Mouse (Mus musculus): ENCODE results near the gene Usp31. TPM values are rescaled to one million over a fixed set of nuclear protein-coding genes. Genes with fewer than 3 reads are reported as not detected.

The Usp31 gene
- polyA plus RNA-seq, 1 experiment from 2014 or later, result 3.5 TPM

DNA sequence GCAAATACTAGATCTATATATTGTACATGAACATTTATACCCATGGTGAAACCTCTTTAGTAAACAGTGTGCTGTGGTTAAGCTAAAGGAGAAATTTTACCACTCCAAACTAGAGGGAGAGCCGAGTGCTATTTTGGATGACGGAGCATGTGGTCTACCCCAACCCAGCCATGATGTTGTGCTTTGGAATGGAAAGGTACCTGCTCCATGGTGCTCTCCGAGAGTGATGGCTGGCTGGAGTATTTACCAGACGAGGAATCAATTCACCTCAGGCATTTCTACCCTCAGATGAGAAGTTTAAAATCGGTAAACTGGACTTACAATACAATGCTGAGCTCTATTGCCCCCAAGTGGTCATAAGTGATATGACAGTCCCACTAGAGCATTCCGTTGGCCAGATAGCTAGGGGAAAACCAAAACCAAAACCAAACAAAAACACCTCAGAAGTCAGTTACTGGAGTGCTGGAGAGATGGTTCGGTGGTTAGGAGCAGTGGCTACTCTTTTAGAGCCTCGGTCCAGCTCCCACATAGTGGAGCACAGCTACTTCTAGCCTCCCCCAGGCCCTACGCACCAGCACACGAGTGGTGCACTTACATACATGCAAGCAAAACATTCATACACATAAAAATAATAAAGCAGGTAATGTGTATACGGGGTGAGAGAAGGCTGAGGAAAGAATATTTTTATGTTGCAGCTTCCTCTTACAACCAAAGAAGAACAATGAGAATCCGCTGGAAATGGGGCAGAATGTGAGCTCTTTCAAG is 65.9 kb downstream of the Usp31 start:
- Histone ChIP-seq H3K9me3 (ENCODE audit: control insufficient read depth, low read depth, low read length) (no peaks in the 10 kb centered on the region), H3K4me2 (replicated peaks; ENCODE audit: low read depth, low read length) (no peak overlapping the region), H3K27ac (ENCODE audit: low read length) (no peak overlapping the region), H3K4me3 (ENCODE audit: low read depth, low read length) (no peak overlapping the region), H3K9ac (replicated peaks; ENCODE audit: low read depth, low read length) (no peak overlapping the region), H3K27me3 (ENCODE audit: control insufficient read depth, insufficient read depth, low read length) (no peaks in the 10 kb centered on the region), H3K36me3 (ENCODE audit: control insufficient read depth, insufficient read depth, low read length) (no peaks in the 10 kb centered on the region), H3K4me1 (ENCODE audit: control insufficient read depth, insufficient read depth, low read length) (no peaks in the 10 kb centered on the region)
- no peak for ATAC-seq (ENCODE audit: insufficient number of reproducible peaks, insufficient read depth, low FRiP score, low read depth)
- 52% methylated on average over 12 of the region's 12 CpGs for WGBS

DNA sequence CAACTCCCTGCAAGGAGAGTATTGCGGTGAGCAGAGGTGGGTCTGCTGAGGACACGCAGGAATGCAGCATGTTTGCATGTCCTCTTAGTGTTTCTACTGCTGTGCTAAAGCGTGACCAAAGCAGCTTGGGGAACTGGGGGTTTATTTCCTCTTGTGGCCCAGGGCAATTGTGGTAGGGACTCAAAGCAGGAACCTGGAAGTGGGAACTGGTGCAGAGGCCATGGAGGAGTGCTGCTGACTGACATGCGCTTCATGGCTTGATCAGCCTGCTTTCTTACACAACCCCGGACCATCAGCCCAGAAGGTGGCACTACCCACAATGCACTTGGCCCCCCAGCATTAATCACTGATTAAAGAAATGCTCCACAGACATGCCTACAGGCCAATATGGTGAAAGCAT is 70.3 kb downstream of the Usp31 start:
- 84% methylated on average over 5 of the region's 5 CpGs for WGBS

GRCm38 (mm10) chr7:121634236-121634635 is 72.8 kb downstream of the Usp31 start:
- Histone ChIP-seq H3K4me1 (ENCODE audit: control insufficient read depth, insufficient read depth, low read length) (no peaks in the 10 kb centered on the region), H3K27me3 (ENCODE audit: control insufficient read depth, insufficient read depth, low read length) (no peaks in the 10 kb centered on the region), H3K9ac (replicated peaks; ENCODE audit: low read depth, low read length) (no peak overlapping the region), H3K4me3 (ENCODE audit: low read depth, low read length) (no peak overlapping the region), H3K27ac (ENCODE audit: low read length) (no peak overlapping the region), H3K9me3 (ENCODE audit: control insufficient read depth, low read depth, low read length) (no peaks in the 10 kb centered on the region), H3K4me2 (replicated peaks; ENCODE audit: low read depth, low read length) (no peak overlapping the region), H3K36me3 (ENCODE audit: control insufficient read depth, insufficient read depth, low read length) (no peaks in the 10 kb centered on the region)
- ATAC-seq (ENCODE audit: insufficient number of reproducible peaks, insufficient read depth, low FRiP score, low read depth), result no peak
- WGBS, result 79% methylated on average over 3 of the region's 3 CpGs

More for the DNA sequence above, 70.3 kb downstream of the Usp31 start:
- Histone ChIP-seq H3K27ac (ENCODE audit: low read length) (no peak overlapping the region), H3K36me3 (ENCODE audit: control insufficient read depth, insufficient read depth, low read length) (no peaks in the 10 kb centered on the region), H3K4me2 (replicated peaks; ENCODE audit: low read depth, low read length) (no peak overlapping the region), H3K27me3 (ENCODE audit: control insufficient read depth, insufficient read depth, low read length) (no peaks in the 10 kb centered on the region), H3K4me1 (ENCODE audit: control insufficient read depth, insufficient read depth, low read length) (no peaks in the 10 kb centered on the region), H3K9ac (replicated peaks; ENCODE audit: low read depth, low read length) (no peak overlapping the region), H3K9me3 (ENCODE audit: control insufficient read depth, low read depth, low read length) (no peaks in the 10 kb centered on the region), H3K4me3 (ENCODE audit: low read depth, low read length) (no peak overlapping the region)
- no peak for ATAC-seq (ENCODE audit: insufficient number of reproducible peaks, insufficient read depth, low FRiP score, low read depth)

- H3K9me3 ChIP-seq (ENCODE audit: control insufficient read depth, low read depth, low read length), result no peaks in the 10 kb centered on the region
- no peak for ATAC-seq (ENCODE audit: insufficient number of reproducible peaks, insufficient read depth, low FRiP score, low read depth)
- no peaks in the 10 kb centered on the region for H3K36me3 ChIP-seq (ENCODE audit: control insufficient read depth, insufficient read depth, low read length)
- no peak overlapping the region for H3K4me2 ChIP-seq (replicated peaks; ENCODE audit: low read depth, low read length)
- H3K27me3 ChIP-seq (ENCODE audit: control insufficient read depth, insufficient read depth, low read length), result no peaks in the 10 kb centered on the region
- no peak overlapping the region for H3K4me3 ChIP-seq (ENCODE audit: low read depth, low read length)
- WGBS, result 11% methylated on average over 9 of the region's 9 CpGs
- H3K4me1 ChIP-seq (ENCODE audit: control insufficient read depth, insufficient read depth, low read length), result no peaks in the 10 kb centered on the region
- H3K27ac ChIP-seq (ENCODE audit: low read length), result no peak overlapping the region
- no peak overlapping the region for H3K9ac ChIP-seq (replicated peaks; ENCODE audit: low read depth, low read length)
These were observed 84.1 kb downstream of the Usp31 start for GRCm38 (mm10) chr7:121622835-121623420.

GRCm38 (mm10) chr7:121622433-121622832 is 84.6 kb downstream of the Usp31 start:
- Histone ChIP-seq H3K4me2 (replicated peaks; ENCODE audit: low read depth, low read length) (no peak overlapping the region), H3K27ac (ENCODE audit: low read length) (no peak overlapping the region), H3K27me3 (ENCODE audit: control insufficient read depth, insufficient read depth, low read length) (no peaks in the 10 kb centered on the region), H3K9me3 (ENCODE audit: control insufficient read depth, low read depth, low read length) (no peaks in the 10 kb centered on the region), H3K4me1 (ENCODE audit: control insufficient read depth, insufficient read depth, low read length) (no peaks in the 10 kb centered on the region), H3K9ac (replicated peaks; ENCODE audit: low read depth, low read length) (no peak overlapping the region), H3K36me3 (ENCODE audit: control insufficient read depth, insufficient read depth, low read length) (no peaks in the 10 kb centered on the region), H3K4me3 (ENCODE audit: low read depth, low read length) (no peak overlapping the region)
- 31% methylated on average over 6 of the region's 6 CpGs for WGBS
- ATAC-seq (ENCODE audit: insufficient number of reproducible peaks, insufficient read depth, low FRiP score, low read depth), result no peak

DNA sequence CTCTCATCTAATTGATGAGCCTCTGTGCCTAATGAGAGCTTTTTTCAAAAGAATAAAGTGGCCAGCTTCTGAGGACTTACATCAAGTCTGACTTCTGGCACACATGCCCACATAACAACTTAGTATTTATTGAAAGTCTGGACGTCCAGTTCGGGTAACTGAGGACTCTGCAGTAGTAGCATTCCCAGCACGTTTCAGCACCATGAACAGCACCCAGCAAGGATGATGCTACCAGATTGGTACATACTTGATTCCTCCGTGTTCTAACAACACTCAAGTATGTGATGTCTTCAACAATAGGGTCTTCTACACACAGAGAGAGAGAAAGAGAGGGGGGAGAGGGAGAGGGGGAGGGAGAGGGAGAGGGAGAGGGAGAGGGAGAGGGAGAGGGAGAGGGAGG is 105.4 kb downstream of the Usp31 start:
- H3K27me3 ChIP-seq (ENCODE audit: control insufficient read depth, insufficient read depth, low read length), result no peaks in the 10 kb centered on the region
- H3K4me1 ChIP-seq (ENCODE audit: control insufficient read depth, insufficient read depth, low read length), result no peaks in the 10 kb centered on the region
- no peak overlapping the region for H3K4me2 ChIP-seq (replicated peaks; ENCODE audit: low read depth, low read length)
- ATAC-seq (ENCODE audit: insufficient number of reproducible peaks, insufficient read depth, low FRiP score, low read depth), result no peak
- no peak overlapping the region for H3K9ac ChIP-seq (replicated peaks; ENCODE audit: low read depth, low read length)
- no peaks in the 10 kb centered on the region for H3K9me3 ChIP-seq (ENCODE audit: control insufficient read depth, low read depth, low read length)
- H3K36me3 ChIP-seq (ENCODE audit: control insufficient read depth, insufficient read depth, low read length), result no peaks in the 10 kb centered on the region
- no peak overlapping the region for H3K27ac ChIP-seq (ENCODE audit: low read length)
- no peak overlapping the region for H3K4me3 ChIP-seq (ENCODE audit: low read depth, low read length)
- WGBS, result 23% methylated on average over 4 of the region's 4 CpGs

DNA sequence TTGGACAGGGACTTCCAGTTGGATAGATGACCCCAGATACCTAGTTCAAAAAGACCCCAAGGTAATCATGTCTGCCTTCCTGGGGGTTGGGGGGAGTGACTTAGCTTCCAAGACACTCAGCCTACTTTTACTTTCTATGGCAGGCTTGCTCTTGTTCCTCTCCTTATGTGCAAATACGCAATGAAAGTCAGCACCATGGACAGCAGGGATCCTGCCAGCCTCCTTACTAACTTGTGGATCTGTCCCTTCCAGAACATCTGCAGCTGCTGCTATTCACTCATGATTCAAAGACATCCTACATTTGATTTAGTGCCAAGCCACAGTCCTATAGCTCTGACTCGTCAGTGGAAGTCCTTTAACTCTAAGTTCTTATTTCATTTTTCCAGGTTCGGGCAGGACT is 110.7 kb downstream of the Usp31 start:
- H3K4me1 ChIP-seq (ENCODE audit: control insufficient read depth, insufficient read depth, low read length), result no peaks in the 10 kb centered on the region
- H3K4me2 ChIP-seq (replicated peaks; ENCODE audit: low read depth, low read length), result no peak overlapping the region
- no peak for ATAC-seq (ENCODE audit: insufficient number of reproducible peaks, insufficient read depth, low FRiP score, low read depth)
- H3K9ac ChIP-seq (replicated peaks; ENCODE audit: low read depth, low read length), result no peak overlapping the region
- 44% methylated on average over 3 of the region's 3 CpGs for WGBS
- no peaks in the 10 kb centered on the region for H3K27me3 ChIP-seq (ENCODE audit: control insufficient read depth, insufficient read depth, low read length)
- H3K4me3 ChIP-seq (ENCODE audit: low read depth, low read length), result no peak overlapping the region
- H3K36me3 ChIP-seq (ENCODE audit: control insufficient read depth, insufficient read depth, low read length), result no peaks in the 10 kb centered on the region
- no peaks in the 10 kb centered on the region for H3K9me3 ChIP-seq (ENCODE audit: control insufficient read depth, low read depth, low read length)
- no peak overlapping the region for H3K27ac ChIP-seq (ENCODE audit: low read length)

DNA sequence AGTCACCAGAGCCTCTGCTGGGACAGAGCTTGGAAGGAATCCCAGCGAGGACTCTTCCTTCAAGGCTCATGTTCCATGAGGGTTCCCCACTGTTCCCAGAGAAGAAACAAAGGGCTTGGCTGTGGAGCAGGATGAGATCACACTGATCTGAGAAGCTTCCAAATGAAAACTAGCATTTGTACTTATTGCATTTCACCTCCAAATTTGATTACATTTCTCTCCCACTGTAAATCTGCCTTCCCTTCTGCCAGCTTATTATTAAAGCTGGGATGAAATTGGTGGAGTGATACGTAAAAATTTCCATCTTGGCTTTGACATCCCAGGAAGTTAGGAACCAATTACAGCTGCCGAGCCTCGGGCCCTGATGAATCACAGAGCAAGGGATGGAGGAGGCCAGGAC is 111.6 kb downstream of the Usp31 start:
- Histone ChIP-seq H3K36me3 (ENCODE audit: control insufficient read depth, insufficient read depth, low read length) (no peaks in the 10 kb centered on the region), H3K27ac (ENCODE audit: low read length) (no peak overlapping the region), H3K9ac (replicated peaks; ENCODE audit: low read depth, low read length) (no peak overlapping the region), H3K4me2 (replicated peaks; ENCODE audit: low read depth, low read length) (no peak overlapping the region), H3K27me3 (ENCODE audit: control insufficient read depth, insufficient read depth, low read length) (no peaks in the 10 kb centered on the region), H3K4me3 (ENCODE audit: low read depth, low read length) (no peak overlapping the region), H3K4me1 (ENCODE audit: control insufficient read depth, insufficient read depth, low read length) (no peaks in the 10 kb centered on the region), H3K9me3 (ENCODE audit: control insufficient read depth, low read depth, low read length) (no peaks in the 10 kb centered on the region)
- ATAC-seq (ENCODE audit: insufficient number of reproducible peaks, insufficient read depth, low FRiP score, low read depth), result no peak
- 74% methylated on average over 4 of the region's 4 CpGs for whole genome bisulfite sequencing

DNA sequence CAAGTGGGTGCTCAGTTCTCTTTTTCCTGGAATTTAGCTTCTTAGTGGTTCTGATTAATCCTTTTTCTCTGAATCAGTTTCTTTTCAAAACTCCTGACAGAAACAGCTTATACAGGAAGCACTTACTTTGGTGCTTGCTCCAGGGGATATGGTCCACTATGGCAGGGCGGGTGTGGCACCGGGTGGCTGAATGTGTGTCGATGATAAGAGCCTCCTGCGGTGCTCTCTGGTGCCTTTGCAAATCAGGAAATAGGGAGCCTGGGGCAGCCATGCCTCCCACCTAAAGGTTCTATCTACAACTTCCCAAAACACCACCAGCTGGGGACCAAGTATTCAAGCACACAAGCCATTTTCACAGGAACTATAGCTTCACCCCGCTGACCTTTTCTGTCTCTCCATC is 112.0 kb downstream of the Usp31 start:
- 79% methylated on average over 5 of the region's 5 CpGs for WGBS
- no peak for ATAC-seq (ENCODE audit: insufficient number of reproducible peaks, insufficient read depth, low FRiP score, low read depth)
- Histone ChIP-seq H3K4me1 (ENCODE audit: control insufficient read depth, insufficient read depth, low read length) (no peaks in the 10 kb centered on the region), H3K36me3 (ENCODE audit: control insufficient read depth, insufficient read depth, low read length) (no peaks in the 10 kb centered on the region), H3K27me3 (ENCODE audit: control insufficient read depth, insufficient read depth, low read length) (no peaks in the 10 kb centered on the region), H3K9ac (replicated peaks; ENCODE audit: low read depth, low read length) (no peak overlapping the region), H3K4me3 (ENCODE audit: low read depth, low read length) (no peak overlapping the region), H3K4me2 (replicated peaks; ENCODE audit: low read depth, low read length) (no peak overlapping the region), H3K9me3 (ENCODE audit: control insufficient read depth, low read depth, low read length) (no peaks in the 10 kb centered on the region), H3K27ac (ENCODE audit: low read length) (no peak overlapping the region)
